Mouse (Mus musculus) mature B cell (primary cell): Measurements from ENCODE around the gene Otud6a.
"Not testable (repeated sequence)": the region's sequence is repeated elsewhere in the genome, so short reads cannot be mapped to it uniquely, and the experiment has no call there.

Experiments
- in situ Hi-C: fragments of 300-500 bp; cut with MboI; formaldehyde crosslinking; loops from 2 replicates; pipeline ENCODE4 v1.14.3; 2019

Otud6a gene

DNA sequence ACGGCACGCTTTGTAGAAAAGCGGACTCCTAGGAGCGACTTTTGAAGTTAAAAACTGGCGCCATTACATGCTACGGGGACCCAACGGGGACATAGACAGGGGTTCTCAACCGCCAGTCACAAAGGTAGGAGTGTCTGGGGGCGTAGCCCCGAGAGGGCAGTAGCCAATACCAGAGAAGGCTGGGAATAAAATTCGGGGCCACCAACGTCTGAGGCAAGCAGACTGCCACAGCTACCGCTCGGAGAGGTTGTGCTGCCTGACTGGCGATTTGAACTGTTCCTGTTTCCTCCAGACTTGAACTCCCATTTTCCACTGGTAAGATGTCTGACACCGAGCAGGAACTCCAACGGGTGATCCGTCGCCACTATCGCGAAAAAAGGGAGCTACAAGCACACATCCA, at the start of gene Otud6a:
Otud6a (plus strand) TSS at position 321 of the 400 bp plus-strand sequence.
- in situ Hi-C loops = no loop called here

DNA sequence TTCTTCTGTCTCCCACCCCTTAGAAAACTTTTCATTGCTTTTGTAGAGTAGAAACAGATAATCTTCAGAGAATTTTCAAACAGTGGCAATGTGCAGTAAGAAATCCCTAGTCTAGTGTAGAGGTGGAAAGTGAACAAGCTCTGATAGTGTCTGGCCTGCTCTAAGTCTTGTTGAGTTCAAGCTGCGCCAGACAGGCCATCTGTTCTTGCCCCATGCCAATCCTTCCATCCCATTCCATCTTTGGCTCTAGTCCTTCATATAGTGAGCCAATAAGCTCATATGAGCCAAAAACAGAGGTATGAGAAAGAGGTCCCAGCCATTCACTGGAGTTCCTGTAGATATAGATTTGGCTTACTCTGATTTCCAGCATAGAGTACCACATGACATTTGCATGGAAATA, 38.9 kb upstream of the Otud6a start:
- in situ Hi-C loops = no loop called here

- in situ Hi-C loops = no loop called here
Observed at GRCm38 (mm10) chrX:100392304-100392703, 36.5 kb upstream of the Otud6a start.

- in situ Hi-C loops = no loop called here
Observed at GRCm38 (mm10) chrX:100394223-100394861, 34.5 kb upstream of the Otud6a start.

DNA sequence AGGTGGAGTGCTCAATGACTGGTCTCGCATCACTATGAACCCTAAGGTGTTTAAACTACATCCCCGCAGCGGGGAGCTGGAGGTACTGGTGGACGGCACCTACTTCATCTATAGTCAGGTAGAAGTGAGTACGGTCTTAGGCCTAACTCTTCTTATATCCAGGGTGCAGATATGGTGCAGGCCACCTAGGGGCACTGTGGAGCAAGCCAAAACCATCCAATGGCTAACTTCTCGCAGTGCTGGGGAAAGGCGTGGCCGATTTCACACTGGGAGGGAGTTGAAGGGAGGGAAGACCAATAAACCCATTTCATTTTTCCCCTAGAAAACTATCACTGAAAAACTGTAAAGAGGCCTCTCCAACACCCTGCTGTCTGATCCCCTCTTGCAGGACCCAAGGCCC, 33.8 kb upstream of the Otud6a start:
- in situ Hi-C loops = no loop called here

DNA sequence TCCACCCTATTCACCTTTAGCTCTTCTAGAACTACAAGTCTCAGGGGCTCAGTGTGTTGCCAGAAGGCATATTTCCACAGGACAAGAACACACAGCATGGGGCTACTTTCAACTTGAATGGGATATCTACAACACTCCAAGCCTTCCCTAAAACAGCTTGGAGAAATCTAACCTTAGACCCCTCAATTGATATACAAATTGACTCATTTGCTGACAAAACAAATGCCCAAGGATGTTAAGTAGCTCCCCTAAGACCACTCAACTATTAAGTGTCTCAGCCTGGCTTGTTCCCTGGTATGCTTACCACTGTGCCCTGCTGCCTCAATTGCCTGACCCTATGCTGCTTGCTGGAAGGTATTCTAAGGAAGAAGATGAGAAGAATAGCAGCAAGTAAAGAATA, 27.9 kb upstream of the Otud6a start:
- in situ Hi-C loops = no loop called here

GRCm38 (mm10) chrX:100401657-100402056, 27.2 kb upstream of the Otud6a start:
- in situ Hi-C loops = no loop called here

DNA sequence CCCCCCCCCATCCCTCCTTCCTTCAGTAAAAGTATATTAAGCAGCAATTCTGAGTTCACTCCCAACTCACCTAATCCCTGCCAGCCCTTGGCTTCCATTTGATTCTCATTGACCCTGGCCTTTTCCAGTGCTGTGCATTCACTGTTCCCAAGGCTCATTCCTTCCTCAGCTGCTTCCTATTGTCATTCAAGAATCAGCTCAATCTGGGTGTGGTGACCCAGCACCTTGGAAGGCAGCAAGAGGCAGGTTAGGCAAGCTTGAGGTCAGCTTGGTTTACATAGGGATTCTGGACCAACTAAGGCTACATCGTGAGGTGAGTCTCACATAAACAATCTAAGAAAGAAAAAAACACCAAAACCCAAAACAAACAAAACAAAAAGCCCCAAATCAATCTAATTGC, 19.6 kb upstream of the Otud6a start:
- in situ Hi-C loops = no loop called here

DNA sequence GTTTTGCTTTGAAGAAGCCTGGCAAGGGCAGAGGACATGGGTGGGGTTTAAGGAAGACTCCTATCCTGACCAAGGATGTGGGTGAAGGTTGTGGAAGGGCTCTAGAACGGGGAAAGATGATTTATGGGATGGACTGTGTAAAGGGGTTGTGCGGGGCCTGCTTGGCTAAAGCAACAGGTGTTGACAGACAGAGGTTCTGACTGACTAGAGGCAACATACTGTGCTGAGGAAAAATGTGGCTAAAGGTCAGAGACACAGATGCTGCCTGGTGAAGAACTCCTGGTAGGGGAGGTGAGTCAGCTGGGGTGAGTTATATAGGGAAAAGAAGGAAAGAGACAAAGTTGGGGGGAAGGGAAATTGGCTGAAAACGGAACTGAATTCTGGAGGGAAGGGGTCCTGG, 3.5 kb downstream of the Otud6a start:
- in situ Hi-C loops = no loop called here

DNA sequence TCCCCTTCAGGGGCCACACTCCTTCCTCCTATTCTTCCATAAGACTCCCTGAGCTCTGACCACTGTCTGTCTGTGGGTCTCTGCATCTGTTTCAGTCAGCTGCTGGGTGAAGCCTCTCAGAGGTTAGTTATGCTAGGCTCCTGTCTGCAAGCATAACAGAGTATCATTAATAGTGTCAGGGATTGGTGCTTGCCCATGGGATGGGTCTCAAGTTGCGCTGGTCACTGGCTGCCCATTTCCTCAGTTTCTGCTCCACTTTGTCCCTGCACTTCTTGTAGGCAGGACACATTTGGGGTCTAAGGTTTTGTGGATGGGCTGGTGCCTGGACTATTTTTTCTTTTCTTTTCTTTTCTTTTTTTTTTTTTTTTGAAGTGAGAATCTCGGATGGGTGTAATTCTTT, 13.8 kb downstream of the Otud6a start, which contains the start of gene Awat2:
Awat2 (minus strand) TSS at position 101 of the 400 bp plus-strand sequence.
- in situ Hi-C loops = not testable (repeated sequence)

DNA sequence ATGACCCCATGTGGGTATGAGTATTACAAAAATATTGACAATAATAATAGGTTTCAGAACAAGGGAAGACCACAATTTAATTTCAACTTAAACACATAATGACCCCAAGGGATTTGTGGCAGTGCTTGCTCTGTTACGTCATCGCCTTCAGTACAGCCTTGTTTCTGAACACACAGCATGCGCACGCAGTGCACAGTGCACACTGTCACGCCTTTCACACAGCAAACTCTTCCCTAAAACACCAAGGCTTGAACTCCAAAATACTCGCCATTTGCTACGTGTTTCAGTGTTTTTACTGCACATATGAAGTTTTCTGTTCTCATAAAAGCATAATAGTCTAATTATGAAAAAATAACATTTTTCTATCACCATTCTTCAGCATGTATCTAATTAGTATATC, 14.7 kb downstream of the Otud6a start:
- in situ Hi-C loops = no loop called here

DNA sequence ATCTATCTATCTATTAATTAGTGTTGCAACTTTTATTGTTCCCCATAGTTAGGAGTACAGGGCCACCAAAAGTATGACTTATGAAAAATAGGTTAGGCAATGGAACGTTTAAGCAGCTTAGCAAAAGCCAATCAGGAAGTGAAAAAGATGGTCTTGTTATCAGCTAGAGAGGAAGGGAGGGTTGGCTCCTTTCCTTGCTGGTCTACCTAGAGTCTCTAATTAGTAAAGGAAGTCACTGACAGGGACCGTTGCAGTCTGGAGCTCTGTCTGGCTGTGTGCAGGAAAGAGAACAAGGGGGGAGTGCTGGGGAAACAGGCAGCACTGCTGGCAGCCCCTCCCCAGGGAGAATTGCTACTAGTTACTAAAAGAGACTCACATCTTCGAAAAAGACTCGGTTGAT, 39.2 kb downstream of the Otud6a start:
- in situ Hi-C loops = no loop called here

- in situ Hi-C loops = no loop called here
Observed at GRCm38 (mm10) chrX:100470126-100470525, 41.3 kb downstream of the Otud6a start.

- in situ Hi-C loops = no loop called here
Observed at GRCm38 (mm10) chrX:100471491-100471890, 42.7 kb downstream of the Otud6a start.

DNA sequence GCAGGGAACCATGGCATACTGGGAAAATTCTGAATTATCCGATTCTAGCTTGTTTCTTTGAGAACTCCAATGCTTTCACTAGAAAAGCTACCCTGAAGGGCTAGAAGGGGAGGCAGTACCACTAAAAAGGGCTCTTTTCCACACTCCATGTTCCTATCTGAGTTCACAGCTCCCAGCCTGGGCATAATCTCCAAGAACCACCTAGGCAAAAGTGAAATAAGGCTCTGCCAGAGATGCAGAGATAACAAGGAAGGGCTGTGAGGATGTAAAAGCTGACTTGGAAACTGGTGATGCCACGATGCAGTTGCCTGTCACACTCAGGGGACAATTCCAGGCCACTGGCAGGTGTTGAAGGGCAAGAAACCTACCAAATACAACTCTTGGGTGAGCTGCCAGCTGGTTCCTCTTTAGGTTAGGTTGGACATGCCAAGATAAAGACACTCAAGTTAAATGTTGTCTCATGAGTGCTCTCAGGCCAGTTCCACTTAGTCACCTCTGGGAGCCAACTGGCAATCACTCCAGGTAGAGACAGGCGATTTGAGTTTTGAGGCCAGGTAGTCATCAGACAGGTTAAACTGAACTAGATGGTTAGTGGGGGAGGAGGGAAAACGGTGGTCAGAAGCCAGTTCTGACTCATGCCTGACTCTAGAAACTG, 46.9 kb downstream of the Otud6a start:
- in situ Hi-C loops = loop anchor here (25.0 kb wide), 1 partner anchor 1338 kb away; the partner anchor contains the start of gene Efnb1
